Mouse (Mus musculus) neutrophil, adult 65 days (primary cell): ENCODE measurements around the gene Med14. TPM values are rescaled to one million over a fixed set of nuclear protein-coding genes. Genes with fewer than 3 reads are reported as not detected.

Experiments used
- total RNA-seq: library from RNA; stranded (reverse); gene quantifications from 2 replicates; pipeline ENCODE4 v1.2.4, GENCODE M21; 2023

The Med14 gene
- total RNA-seq = 24.7 and 31.9 TPM in 2 replicates

DNA sequence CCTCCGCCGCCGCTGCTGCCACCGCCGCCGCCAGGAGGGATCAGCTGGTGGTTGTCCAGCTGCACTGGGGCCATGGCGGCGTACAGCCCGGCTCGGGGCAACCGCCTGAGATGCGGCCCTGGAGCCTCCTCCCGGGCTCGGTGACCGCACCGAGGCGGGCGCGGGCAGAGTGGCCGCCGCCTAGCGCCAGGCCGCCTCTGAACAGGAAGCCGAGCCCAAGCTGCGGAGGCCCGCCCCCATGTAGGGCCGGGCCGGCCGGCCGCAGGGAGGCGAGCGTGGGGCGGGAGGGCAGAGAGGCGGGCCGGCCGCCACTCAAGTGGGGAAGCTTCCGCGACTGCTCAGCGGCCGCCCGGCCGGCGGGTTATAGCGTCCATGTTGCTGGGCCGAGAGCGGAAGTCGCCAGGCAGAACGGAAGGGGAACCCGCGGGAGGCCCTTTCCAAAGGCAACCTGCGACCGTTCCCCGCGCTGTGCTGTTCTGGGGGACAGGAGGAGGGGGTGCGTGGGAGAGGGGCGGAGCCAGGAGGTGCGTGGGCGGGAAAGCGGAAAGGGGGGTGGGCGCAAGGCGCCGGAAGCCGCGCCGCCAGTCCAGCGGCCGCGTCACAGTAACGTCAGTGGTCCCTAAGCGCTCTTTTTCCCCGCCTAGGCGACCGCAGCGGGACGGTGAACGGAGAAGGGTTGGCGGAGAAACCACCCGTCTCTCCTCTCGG is at the start of gene Med14:
Gene Med14 (minus strand): TSS at position 448 of the 708 bp plus-strand sequence.

DNA sequence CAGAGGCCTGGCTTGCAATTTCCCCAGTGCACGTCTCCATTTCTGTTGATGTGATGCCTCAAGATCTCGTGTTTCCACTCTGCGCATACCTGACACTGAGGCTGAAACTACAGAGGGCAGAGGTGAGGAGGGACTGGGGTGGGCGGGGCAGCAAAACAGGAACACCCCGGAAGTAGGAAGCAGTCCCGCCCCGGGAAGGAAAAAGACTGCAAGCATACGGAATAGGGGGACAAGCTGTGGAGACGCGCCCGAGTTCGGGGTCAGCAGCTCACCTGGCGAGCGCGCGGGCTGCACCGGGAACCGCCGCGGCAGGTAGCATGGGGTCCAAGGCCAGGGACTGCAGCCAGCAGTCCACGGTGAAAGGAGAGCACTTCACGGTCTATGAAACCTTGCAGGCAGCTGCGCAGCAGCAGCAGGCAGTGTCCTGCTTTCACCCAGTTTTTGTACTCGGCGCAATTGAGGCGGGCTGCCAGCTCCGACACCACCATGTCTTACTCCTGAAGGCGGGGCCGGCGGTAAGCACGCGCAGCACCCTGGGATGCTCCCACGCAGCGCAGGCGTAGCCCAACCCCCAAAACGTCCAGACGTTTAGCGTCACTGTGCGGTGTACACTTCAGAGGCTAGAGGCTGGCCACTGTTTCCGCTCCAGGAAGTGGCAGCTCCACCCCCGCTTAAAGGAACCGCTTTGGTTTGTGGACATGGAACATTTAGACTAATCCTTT is 88.7 kb downstream of the Med14 start, which contains the start of gene 1810030O07Rik:
Gene 1810030O07Rik (minus strand): TSS at position 615 of the 722 bp plus-strand sequence.

Other genes with a start within 250 kb of the Med14 start
- gene Atp6ap2, start 174.3 kb downstream of the Med14 start, total RNA-seq = 99.6 and 126 TPM in 2 replicates
- gene 1810030O07Rik, start 88.4 kb downstream of the Med14 start, total RNA-seq = 15.4 and 16.4 TPM in 2 replicates